In genomic region chr2:126775951-126776350, GRCm38 (mm10) we compare ENCODE assay signal across 27 mouse cellular contexts. TPM values are rescaled to one million over a fixed set of nuclear protein-coding genes. Genes with fewer than 3 reads are reported as not detected.
DNase-seq lines count a peak whose midpoint lies in the region; ATAC-seq and TF ChIP-seq lines count a peak whose summit lies in the region.
"Had no signal": no experiment of that assay in that cellular context is flagged by ENCODE, and none has a peak within 500 bp of the region (broad histone marks: within the 10 kb centered on the region; RNA-seq: fewer than 3 reads in every experiment).

No protein-coding gene starts in this region.

- 61% methylated on average over 4 of the region's 4 CpGs for WGBS in intestine, embryonic 14.5 days
- 52% methylated on average over 4 of the region's 4 CpGs for WGBS in intestine, embryonic 15.5 days
- WGBS in liver, adult 2 months = 42% methylated on average over 4 of the region's 4 CpGs
- WGBS in liver, embryonic 12.5 days (ENCODE audit: insufficient replicate concordance) = 55% methylated on average over 4 of the region's 4 CpGs

- no peaks in the 10 kb centered on the region for H3K4me1 ChIP-seq in intestine, embryonic 14.5 days (replicated peaks; ENCODE audit: control insufficient read depth, insufficient read depth, low read length)
- no peaks in the 10 kb centered on the region for H3K4me1 ChIP-seq in intestine, embryonic 15.5 days (replicated peaks)
- peaks cover 11% of the 10 kb centered on the region for H3K4me1 ChIP-seq in liver, adult 2 months (ENCODE audit: control insufficient read depth, insufficient read depth, low read length)
- no peaks in the 10 kb centered on the region for H3K4me1 ChIP-seq in liver, embryonic 12.5 days
- H3K4me1 ChIP-seq: embryonic facial prominence, embryonic 12.5 days; embryonic facial prominence, embryonic 15.5 days; hindbrain, embryonic 12.5 days; hindbrain, embryonic 15.5 days had no signal

- no peaks in the 10 kb centered on the region for H3K27me3 ChIP-seq in intestine, embryonic 14.5 days (replicated peaks; ENCODE audit: control insufficient read depth, insufficient read depth, low read length)
- no peaks in the 10 kb centered on the region for H3K27me3 ChIP-seq in intestine, embryonic 15.5 days (replicated peaks)
- no peaks in the 10 kb centered on the region for H3K27me3 ChIP-seq in liver, adult 2 months (ENCODE audit: control insufficient read depth, insufficient read depth, low read length)
- H3K27me3 ChIP-seq in liver, embryonic 12.5 days (replicated peaks) = no peaks in the 10 kb centered on the region
- H3K27me3 ChIP-seq: embryonic facial prominence, embryonic 12.5 days; embryonic facial prominence, embryonic 15.5 days; hindbrain, embryonic 12.5 days; hindbrain, embryonic 15.5 days had no signal

- H3K79me2 ChIP-seq in liver, adult 2 months (ENCODE audit: control insufficient read depth, insufficient read depth, low read length) = no peaks in the 10 kb centered on the region

- H3K9ac ChIP-seq in intestine, embryonic 14.5 days (ENCODE audit: low read length) = no peak overlapping the region
- H3K9ac ChIP-seq in intestine, embryonic 15.5 days = no peak overlapping the region
- no peak overlapping the region for H3K9ac ChIP-seq in liver, adult 2 months (ENCODE audit: low read depth, low read length)
- H3K9ac ChIP-seq in liver, embryonic 12.5 days = no peak overlapping the region
- H3K9ac ChIP-seq: embryonic facial prominence, embryonic 12.5 days; embryonic facial prominence, embryonic 15.5 days; forebrain, postnatal 0 days; hindbrain, embryonic 12.5 days; hindbrain, embryonic 15.5 days had no signal

- no peak overlapping the region for H3K4me2 ChIP-seq in intestine, embryonic 14.5 days (ENCODE audit: low read length)
- no peak overlapping the region for H3K4me2 ChIP-seq in intestine, embryonic 15.5 days (replicated peaks)
- no peak overlapping the region for H3K4me2 ChIP-seq in liver, embryonic 12.5 days
- H3K4me2 ChIP-seq: embryonic facial prominence, embryonic 12.5 days; embryonic facial prominence, embryonic 15.5 days; heart, embryonic 11.5 days; hindbrain, embryonic 12.5 days; hindbrain, embryonic 15.5 days had no signal

- no peaks in the 10 kb centered on the region for H3K36me3 ChIP-seq in intestine, embryonic 14.5 days (ENCODE audit: control insufficient read depth, insufficient read depth, low read length)
- no peaks in the 10 kb centered on the region for H3K36me3 ChIP-seq in intestine, embryonic 15.5 days
- H3K36me3 ChIP-seq in liver, adult 2 months (ENCODE audit: control insufficient read depth, insufficient read depth, low read length) = no peaks in the 10 kb centered on the region
- H3K36me3 ChIP-seq in liver, embryonic 12.5 days = no peaks in the 10 kb centered on the region
- H3K36me3 ChIP-seq: embryonic facial prominence, embryonic 12.5 days; embryonic facial prominence, embryonic 15.5 days; hindbrain, embryonic 12.5 days; hindbrain, embryonic 15.5 days had no signal

- H3K4me3 ChIP-seq in intestine, embryonic 14.5 days (ENCODE audit: low read depth, low read length) = no peak overlapping the region
- H3K4me3 ChIP-seq in intestine, embryonic 15.5 days (replicated peaks) = no peak overlapping the region
- no peak overlapping the region for H3K4me3 ChIP-seq in liver, adult 2 months (ENCODE audit: insufficient read depth, low read depth, low read length)
- no peak overlapping the region for H3K4me3 ChIP-seq in liver, embryonic 12.5 days
- H3K4me3 ChIP-seq: embryonic facial prominence, embryonic 12.5 days; embryonic facial prominence, embryonic 15.5 days; heart, adult 2 months; hindbrain, embryonic 12.5 days; hindbrain, embryonic 15.5 days had no signal

- no peak for TF ChIP-seq CTCF in liver, adult 2 months (IDR thresholded peaks at IDR 0.05; ENCODE audit: low read depth, low read length)

- no peaks in the 10 kb centered on the region for H3K9me3 ChIP-seq in intestine, embryonic 14.5 days (ENCODE audit: control insufficient read depth, low read length)
- no peaks in the 10 kb centered on the region for H3K9me3 ChIP-seq in intestine, embryonic 15.5 days
- H3K9me3 ChIP-seq in liver, embryonic 12.5 days (replicated peaks) = no peaks in the 10 kb centered on the region
- H3K9me3 ChIP-seq: embryonic facial prominence, embryonic 12.5 days; embryonic facial prominence, embryonic 15.5 days; hindbrain, embryonic 12.5 days; hindbrain, embryonic 15.5 days had no signal

- DNase-seq in intestine, embryonic 14.5 days (ENCODE audit: low spot score) = peak; percentile 12
- peak; percentile 60 for DNase-seq in liver, adult 2 months (ENCODE audit: extremely low read depth, low read depth, low spot score)
- DNase-seq in lung, postnatal 10 days = no peak
- DNase-seq: adrenal gland, postnatal 10 days; adrenal gland, postnatal 36 days; B cell, adult 2 months; cerebellum, adult 11 months; cerebellum, adult 2 months; cerebellum, adult 9-11 months; cerebellum, postnatal 25 days; forebrain, postnatal 0 days; gastrocnemius, postnatal 10 days; gastrocnemius, postnatal 36 days; heart, adult 2 months had no signal

- no peak for TF ChIP-seq POLR2A in liver, adult 2 months (IDR thresholded peaks at IDR 0.05; ENCODE audit: extremely low read depth, insufficient read depth, low read length)

- no peak overlapping the region for H3K27ac ChIP-seq in intestine, embryonic 14.5 days (ENCODE audit: low read depth)
- no peak overlapping the region for H3K27ac ChIP-seq in intestine, embryonic 15.5 days
- no peak overlapping the region for H3K27ac ChIP-seq in liver, adult 2 months (replicated peaks; ENCODE audit: insufficient read depth, low read depth, low read length)
- H3K27ac ChIP-seq in liver, embryonic 12.5 days = no peak overlapping the region
- H3K27ac ChIP-seq: embryonic facial prominence, embryonic 12.5 days; embryonic facial prominence, embryonic 15.5 days; heart, adult 2 months; hindbrain, embryonic 12.5 days; hindbrain, embryonic 15.5 days had no signal

- no peak for ATAC-seq in intestine, embryonic 14.5 days (replicated peaks; ENCODE audit: low FRiP score, low TSS enrichment, low read depth)
- ATAC-seq in intestine, embryonic 15.5 days = no peak
- no peak for ATAC-seq in liver, embryonic 12.5 days
- ATAC-seq in megakaryocyte-erythroid progenitor cell, adult 5-6 weeks (replicated peaks; ENCODE audit: low FRiP score, low TSS enrichment, poor library complexity, severe bottlenecking) = 0 out of 2 replicates have a peak, but pooled peaks have one; percentile 25
- ATAC-seq: activated CD4-positive, CD25-positive, alpha-beta regulatory T cell, adult 4 months; forebrain, embryonic 14.5 days; forebrain, postnatal 0 days; intestine, embryonic 16.5 days had no signal

RNA-seq across cellular contexts. Expression of gene Usp50, which starts 7.3 kb away (rescaled TPM):
- polyA plus RNA-seq in intestine, embryonic 14.5 days (2014; fragmentation: Nextera tagmentation; extraction: Ambion mirVana) = 2.3 and 2.4 TPM in 2 replicates
- 1.7 and 2.1 TPM in 2 replicates for polyA plus RNA-seq in intestine, embryonic 15.5 days (2015; fragmentation: Nextera tagmentation; extraction: Ambion mirVana)
- 0.55 and 1.2 TPM in 2 replicates for total RNA-seq in liver, adult 2 months (2014; rRNA removed)
- 0.53 and 0.86 TPM in 2 replicates for polyA plus RNA-seq in liver, adult 2 months (2012; rRNA removed)
- polyA plus RNA-seq in liver, embryonic 12.5 days (2016; fragmentation: Nextera tagmentation; extraction: Ambion mirVana) = 2.4 and 2.6 TPM in 2 replicates
- 1.1 and 1.4 TPM in 2 replicates for total RNA-seq in megakaryocyte-erythroid progenitor cell, adult 5-6 weeks (2014; fragmentation: Nextera tagmentation)
- total RNA-seq in megakaryocyte-erythroid progenitor cell, adult 5-6 weeks (2017) = 0.88 TPM in 1 of 2 replicates, not detected in the other
- total RNA-seq: adrenal gland, postnatal 10 days; adrenal gland, postnatal 36 days; gastrocnemius, postnatal 10 days; granulocyte monocyte progenitor cell, adult 5-6 weeks; heart, adult 2 months; heart, postnatal 25 days had no signal
